Mouse (Mus musculus) layer of hippocampus, postnatal 36 days (tissue): ENCODE results near the gene Ptgis. TPM values are rescaled to one million over a fixed set of nuclear protein-coding genes. Genes with fewer than 3 reads are reported as not detected.

ENCODE experiments used
- DNase-seq, 2 experiments: peaks; one replicate each; pipeline ENCODE4 v3.0.0; 2022
- total RNA-seq, 2 experiments: library from RNA; stranded (reverse); gene quantifications; 2 replicates each; pipeline ENCODE4 v1.2.3; 2021

Ptgis gene
- total RNA-seq, 2 experiments from 2014 or later = 0.52 to 1.1 TPM

DNA sequence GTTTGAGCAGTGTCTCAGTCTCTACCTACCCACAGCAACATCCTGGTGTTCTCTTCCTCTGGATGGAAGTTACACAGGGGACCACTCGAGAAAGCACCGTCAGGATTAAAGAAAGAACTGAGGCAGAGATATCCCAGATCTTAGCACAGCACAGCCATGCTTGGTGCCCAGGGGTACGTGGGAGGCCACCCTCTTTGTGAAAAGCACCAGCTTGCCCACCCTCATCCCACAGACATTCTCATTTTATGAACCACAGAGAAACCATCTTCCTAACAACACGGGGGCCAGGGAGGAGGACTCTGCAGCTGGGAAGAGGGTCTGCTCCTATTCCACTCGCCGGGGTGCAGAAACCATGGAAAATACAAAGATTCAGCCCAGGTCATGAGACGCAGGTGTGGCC, 90.3 kb downstream of the Ptgis start:
- no peak for DNase-seq

DNA sequence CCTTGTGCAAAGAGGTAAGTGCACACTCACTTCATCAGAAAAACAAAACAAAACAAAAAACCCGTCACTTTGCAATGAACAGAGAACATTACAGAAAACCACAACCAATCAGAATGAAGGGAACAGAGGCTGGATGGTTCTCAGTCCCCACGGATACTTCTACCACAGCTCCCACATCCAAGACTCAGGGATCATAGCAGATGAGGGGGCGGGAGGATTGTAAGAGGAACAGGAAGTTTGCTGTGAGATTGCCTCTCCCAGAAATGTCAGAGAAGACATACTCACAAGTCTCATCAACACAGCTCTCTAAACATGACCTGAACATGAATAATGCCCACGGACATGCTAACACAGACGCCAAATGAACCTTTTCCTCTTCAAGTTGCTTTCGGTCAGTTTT, 91.4 kb downstream of the Ptgis start:
- no peak for DNase-seq

DNA sequence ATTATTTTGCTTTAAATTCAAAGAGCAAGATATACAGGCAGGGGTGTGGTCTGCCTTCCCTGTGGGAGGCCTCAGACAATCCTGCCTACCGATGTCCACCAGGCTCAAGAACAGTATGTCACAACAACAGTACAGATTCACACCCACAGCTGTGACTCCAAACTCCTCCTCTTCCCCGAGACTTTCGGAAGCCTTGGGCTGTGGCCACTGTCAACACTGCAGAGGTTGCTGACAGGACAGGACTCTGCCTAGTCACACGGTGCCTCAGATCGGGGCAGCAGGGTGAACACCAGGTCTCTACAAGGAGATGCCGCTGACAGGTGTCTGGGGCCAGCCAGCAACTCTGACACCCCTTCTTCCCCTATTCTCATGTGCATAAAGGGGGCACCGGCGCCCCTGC, 92.7 kb downstream of the Ptgis start:
- DNase-seq = no peak

DNA sequence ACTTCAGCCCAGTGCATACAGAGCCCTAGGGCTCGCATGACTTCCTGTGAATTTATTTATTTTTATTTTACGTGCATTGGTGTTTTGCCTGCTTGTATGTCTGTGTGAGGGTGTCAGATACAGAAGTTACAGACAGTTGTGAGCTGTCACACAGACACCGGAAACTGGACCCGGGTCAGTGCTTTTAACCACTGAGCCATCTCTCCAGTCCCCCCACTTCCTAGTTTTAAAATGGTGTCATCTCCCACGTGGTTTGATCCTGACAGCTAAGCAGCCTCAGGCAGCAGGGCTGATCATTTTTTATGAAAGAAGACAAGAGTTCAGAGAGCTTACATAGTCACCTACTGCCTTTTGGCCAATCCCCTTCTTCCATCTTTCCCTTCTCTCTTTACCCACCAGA, 94.5 kb downstream of the Ptgis start:
- DNase-seq = no peak

- peak in 1 of 2 experiments; percentile 50 for DNase-seq
Measured at GRCm38 (mm10) chr2:167144439-167145307, 95.7 kb downstream of the Ptgis start.

- no peak for DNase-seq
Measured at GRCm38 (mm10) chr2:167143914-167144313, 96.5 kb downstream of the Ptgis start.

DNA sequence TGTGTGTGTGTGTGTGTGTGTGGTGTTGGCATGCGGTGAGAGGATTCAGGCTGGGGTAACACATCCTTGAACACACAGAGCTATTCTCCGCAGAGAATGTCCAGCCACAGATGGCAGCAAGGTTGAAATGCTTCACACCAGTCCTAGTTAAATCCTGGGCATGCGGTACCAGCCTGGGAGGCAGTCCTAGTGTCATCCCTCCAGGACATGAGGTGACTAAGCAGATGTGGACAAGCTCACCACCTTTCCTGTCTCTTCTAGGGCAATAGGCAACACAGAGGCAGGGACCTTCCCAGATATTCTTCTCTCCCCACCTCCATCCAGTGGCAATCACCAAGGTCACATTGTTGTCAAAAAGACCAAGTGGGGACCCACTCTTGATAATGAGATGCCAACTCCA, 98.1 kb downstream of the Ptgis start:
- no peak for DNase-seq

DNA sequence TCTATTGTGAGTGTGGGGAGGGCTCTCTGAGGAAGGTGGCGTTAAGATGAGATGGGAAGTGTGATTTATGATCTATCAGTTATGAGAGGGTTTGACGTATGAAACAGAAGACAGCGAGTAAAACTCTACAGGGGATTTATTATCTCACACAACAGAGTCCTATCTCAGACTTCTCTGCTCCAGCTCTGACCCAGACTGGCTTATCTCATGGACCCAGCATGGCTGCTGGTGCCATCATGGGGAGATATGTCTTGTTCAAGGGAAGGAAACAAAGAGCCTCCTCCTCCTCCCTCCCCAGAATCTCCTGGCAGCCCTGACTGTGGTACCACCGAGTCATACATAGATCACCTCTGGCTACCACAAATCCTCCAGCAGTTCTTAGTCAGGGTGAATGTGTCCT, 98.6 kb downstream of the Ptgis start:
- no peak for DNase-seq

Other genes starting within 250 kb of the Ptgis start
- 10 to 100 TPM; 59.0 to 67.2 TPM for gene Stau1, start 244.3 kb downstream of the Ptgis start, total RNA-seq
- gene Ddx27, start 225.4 kb downstream of the Ptgis start, total RNA-seq = 10 to 100 TPM; 28.6 to 34.2 TPM
- 10 to 100 TPM; 42.7 to 49.1 TPM for gene Znfx1, start 177.6 kb downstream of the Ptgis start, total RNA-seq
- 100 to 1,000 TPM in 1 of 2 experiments, 10 to 100 TPM in 1; 94.3 to 107 TPM for gene Kcnb1, start 50.4 kb downstream of the Ptgis start, total RNA-seq
- 10 to 100 TPM; 44.2 to 49.7 TPM for gene B4galt5, start 108.6 kb upstream of the Ptgis start, total RNA-seq
- 10 to 100 TPM; 28.3 to 34.1 TPM for gene Slc9a8, start 181.1 kb upstream of the Ptgis start, total RNA-seq